Mouse (Mus musculus): ENCODE measurements around the gene Hoxa9.

Hoxa9 gene

DNA sequence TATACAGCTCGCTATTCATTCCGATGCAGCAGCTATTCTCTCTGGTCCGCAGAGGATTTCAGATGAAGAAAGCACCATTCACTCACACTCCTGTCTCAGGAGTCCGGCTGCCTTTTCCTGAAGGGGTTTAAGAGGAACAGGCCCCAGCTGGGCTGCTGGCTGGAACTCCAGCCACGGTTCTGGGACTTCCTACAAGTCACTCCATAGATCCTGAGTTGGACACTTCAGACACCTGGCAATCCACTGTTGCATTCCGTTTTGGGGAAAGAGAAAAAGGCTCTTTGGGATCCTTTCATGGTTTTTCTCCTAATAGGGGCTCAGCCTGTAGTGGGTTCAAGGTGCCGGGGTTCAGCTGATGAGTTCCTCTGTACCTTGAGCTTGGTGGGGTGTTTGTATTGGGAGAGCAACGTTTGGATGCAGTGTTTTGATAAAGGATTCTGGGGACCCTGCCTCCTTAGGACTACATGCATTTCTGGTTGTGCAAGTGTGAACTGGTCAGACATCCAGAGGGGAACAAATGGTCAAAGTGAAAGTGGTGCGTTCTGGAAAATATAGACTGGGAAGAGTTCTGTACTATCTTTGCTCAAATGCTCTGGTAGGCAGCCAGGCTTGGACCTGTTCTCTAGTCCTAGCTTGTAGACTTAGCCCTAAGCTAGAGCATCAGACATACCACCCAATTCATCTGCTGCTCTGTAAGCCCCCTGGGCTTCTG lies 31.0 kb upstream of the Hoxa9 start:
- no peak for DNase-seq (ENCODE audit: low read depth, low spot score)

DNA sequence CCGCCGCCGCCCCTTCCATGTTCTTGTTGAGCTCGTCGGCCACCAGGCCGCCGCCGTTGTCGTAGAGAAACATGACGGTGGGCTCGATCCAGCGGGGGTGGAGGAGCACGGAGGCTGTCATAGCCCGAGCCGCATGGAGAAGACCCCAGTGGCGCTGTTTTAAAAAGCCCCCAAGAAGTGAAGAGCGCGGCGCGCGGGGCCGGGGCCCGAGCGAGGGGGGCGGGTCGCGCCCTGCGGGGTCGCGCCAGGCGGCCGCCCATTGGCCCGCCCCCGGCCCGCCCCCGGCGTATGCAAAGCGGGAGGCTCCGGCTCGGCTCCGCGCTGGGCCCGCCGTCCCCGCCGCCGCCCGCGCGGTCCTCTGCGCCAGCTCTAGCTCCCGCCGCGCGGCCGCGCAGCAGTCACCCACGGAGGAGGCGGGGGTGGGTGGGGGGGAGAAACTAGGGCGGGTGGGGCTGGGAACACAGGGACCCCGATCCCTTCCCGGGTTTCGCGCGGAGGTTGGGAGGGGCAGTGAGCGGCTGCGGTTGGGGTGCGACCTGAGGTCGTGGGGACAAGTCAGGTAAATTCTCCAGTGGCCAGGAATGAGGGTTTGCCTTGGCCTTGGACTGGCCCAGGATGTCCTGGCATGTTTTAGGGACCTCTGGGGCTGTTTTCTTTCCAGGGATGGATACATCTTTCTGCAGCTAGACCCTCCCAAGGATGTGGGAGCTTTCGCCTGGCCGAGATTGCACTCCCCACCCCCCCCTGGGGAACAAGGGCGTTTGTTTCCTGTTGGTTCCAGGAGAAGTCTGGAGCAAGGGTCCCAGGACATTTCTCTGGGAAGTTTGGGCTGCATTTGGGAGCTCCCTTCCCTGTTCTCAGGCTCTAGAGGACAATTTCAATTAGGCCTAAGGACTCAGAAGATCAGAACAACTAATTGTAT lies 30.0 kb upstream of the Hoxa9 start, which contains the start of gene Hoxa13:
Gene Hoxa13, minus strand, starts transcription at position 227 of the 922 bp plus-strand sequence.
- no peak for DNase-seq (ENCODE audit: low read depth, low spot score)

DNA sequence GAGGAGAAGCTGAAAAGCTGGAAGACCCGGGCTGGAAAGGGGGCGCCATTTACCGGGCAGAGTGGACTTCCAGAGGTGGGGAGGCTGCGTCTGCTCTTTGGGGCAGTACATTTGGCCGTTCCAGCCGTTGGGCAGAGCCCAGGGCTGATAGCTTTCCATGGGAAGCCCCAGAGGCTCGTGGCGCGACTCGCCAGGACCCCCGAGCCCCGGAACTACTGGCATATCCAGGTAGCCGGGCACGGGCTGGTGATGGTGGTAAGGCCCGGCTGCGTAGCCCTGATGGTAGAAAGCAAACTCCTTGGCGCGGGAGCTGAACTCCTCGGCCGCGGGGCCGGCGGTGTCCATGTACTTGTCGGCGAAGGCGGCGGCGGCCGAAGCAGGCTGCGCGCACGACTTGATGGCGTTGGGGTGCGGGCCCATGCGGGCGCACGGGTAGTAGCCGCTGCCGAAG lies 28.9 kb upstream of the Hoxa9 start:
- no peak for DNase-seq (ENCODE audit: low read depth, low spot score)

DNA sequence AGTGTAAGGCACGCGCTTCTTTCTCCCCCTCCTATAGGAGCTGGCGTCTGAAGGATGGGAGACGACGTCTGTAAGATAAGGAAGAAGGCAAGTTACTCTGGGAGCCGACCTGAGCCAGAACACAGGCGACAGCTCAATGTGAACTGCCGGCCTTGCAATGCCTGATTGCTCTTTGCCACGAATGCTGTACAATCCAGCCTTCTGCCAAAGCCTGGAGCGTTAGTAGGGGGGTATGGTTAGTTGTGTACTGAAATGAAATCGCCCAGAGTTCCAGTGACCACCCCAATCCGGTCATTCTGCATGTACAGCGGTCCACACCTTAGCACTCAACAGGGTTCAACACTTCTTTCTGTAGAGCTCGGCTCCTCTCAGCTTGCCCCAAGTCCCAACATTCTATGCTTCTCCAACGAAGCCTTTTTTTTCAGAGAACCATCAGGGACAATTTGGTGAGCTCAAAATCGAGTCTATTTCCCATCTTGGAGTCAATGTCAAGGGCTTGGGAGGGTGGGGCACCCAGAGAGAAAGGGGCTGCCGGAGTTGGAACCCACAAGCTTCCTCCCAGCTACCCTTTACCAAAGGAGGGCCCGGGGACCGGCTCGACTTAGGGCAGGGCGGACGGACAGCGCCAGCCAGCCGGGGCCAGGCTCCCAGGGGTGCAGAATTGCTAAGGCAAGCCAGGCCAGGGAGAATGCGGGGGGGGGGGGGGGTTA lies 28.3 kb upstream of the Hoxa9 start:
- DNase-seq (ENCODE audit: low read depth, low spot score) = no peak

DNA sequence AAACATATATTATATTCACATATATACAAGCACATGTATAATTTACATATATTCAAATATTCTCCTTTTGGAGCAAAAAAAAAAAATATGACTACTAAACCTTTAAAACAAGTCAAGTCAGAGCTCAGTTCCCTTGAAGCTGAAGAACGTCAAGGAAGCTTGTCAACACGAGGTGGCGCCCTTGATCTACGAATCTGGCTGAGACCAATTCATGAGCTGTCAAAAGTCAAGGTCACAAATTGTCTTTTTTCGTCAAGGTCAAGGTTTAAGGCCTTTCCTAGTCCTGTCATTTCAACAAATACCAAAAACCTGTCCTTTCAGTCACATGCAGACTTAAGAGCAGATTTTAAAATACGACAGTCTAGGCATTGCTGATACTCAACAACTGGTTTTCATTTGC lies 26.1 kb upstream of the Hoxa9 start:
- no peak for DNase-seq (ENCODE audit: low read depth, low spot score)

DNA sequence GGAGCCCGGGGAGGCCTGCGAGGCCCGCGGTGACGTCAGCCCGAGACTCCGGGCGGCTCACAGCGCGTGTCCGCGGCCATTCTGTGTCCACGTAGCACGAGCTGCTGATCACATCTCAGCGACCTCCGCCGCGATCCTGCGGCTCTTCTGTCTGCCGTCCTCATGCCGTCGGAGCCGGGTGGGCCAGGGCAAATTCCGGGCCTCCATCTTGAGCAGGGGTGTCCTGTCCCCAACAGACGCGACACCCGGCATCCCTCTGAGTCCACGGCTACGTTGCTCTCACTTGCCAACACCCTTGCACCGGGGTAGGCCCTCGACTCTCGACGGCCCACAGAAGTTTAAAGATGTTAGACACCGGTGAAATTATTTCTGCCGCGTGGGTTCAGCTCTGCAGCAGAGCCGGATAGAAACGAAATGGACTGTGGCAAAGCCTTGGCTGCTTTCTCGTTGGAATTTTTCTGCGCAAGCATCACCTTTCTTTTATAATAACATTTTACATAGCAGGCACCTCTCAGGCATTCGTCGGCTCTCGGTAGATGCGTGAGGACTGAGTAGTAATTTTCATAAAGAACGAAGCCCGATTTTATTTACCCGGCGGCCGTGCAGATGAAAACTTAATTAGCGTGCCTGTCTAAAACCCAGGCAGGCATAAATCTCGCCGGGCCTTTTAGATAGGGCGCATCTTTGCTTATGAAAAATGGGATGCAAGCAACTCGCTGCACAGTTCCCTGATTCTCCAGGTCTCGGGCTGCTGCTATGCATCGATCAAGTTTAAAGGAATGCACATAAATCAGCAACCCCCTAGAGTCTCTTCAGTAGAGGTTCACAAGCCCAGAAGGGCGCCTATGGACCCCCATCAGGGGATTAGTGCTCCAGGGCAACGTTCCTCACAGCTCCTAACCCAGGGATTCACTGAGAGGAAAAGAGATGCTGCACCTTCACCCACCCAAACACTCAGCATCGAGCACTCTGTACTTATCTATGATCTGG lies 22.9 kb upstream of the Hoxa9 start:
- no peak for DNase-seq (ENCODE audit: low read depth, low spot score)

DNA sequence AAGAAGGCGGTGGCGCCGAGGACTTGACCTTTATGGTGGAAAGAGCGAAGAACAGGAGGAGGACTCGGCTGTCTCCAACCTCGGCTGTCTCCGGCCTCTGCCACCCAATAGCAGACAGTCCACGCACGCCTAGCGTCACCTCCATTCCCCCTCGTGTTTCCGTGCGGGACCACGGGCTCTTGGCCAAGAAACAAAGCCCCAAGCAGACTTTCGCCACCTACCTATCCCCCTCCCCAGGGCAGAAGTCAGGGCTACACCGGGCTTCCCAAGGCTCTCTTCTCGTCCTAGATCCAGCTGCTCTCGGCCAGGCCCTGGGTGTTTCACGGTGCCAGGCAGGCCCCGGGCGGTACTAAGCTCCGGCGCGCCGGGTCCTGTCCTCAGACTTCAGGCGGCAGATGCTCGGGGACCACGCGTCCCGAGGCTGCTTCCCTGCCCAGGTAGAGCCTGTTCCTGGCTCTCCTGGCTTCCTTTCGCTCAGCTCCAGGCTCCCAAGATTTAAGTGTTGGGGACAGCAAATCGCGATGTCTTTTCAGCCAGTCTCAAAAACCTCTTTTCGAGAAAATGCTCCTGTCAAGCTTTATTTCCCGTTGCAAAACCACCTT lies 22.0 kb upstream of the Hoxa9 start:
- no peak for DNase-seq (ENCODE audit: low read depth, low spot score)

DNA sequence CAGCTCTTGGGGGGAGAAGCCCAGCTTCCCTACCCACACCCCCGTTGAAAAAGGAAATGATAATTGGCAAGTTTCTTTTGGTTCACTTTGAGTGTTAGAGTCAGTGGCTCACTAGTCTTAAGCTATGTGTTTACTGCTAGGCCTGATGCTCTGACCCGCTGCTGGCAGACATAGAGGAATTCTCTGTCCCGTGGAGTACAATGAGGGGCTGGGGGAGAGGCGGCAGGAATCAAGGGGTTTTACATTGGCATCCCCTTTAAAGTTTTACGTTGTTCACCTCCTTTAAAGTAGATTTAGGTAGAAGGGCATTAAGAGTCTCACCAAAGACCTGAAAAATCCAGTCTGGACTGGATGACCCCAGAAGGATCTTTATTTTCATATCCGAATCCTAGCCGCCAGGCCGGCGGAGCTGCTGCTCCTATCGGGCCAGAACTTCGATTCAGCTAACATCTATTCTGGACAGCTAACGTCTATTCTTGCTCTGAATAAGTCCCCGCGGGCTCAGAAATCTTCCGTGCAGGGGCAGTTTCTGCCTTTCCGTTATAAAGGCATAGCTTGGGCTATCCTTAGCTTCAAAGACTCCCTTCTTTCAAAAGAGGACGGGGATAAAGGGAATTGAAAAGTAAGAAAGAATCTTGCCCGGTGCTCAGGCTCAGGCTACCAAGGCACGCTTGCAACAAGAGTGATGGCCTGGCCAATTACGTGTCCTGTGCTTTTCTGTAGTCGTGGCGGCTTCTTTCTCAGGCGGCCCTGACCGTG lies 21.3 kb upstream of the Hoxa9 start:
- DNase-seq (ENCODE audit: low read depth, low spot score) = no peak

DNA sequence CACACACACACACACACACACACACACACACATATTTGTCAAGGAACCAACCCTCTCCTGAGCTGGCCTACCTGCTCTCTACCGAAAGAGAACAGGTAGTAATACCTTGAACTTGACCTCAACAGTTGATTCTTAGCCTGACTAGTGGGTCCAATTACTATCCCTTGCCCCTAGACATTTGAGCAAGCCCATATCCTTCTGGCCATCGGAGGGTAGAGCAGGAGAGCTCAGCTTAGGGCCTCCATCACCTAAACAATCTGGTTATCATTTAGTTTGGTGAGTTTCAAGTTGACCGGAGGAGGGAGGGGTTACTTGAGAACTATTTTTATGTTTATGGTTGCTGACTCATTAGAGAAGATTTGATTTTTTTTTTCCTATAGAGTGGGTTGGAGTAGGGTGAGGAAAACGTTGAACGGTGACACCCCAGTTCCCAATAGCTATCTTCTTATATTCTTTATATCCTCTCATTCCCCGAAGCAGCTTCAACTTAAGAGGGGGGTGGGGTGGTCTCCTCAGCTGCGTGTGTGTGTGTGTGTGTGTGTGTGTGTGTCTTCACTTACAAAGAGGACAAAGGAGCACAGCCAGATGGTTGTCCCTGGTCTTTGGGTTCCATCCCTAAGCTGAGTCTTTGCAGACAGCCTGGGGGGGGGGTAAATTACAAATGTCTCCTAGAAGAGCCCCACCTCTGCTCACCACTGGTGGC lies 20.4 kb upstream of the Hoxa9 start:
- DNase-seq (ENCODE audit: low read depth, low spot score) = no peak

DNA sequence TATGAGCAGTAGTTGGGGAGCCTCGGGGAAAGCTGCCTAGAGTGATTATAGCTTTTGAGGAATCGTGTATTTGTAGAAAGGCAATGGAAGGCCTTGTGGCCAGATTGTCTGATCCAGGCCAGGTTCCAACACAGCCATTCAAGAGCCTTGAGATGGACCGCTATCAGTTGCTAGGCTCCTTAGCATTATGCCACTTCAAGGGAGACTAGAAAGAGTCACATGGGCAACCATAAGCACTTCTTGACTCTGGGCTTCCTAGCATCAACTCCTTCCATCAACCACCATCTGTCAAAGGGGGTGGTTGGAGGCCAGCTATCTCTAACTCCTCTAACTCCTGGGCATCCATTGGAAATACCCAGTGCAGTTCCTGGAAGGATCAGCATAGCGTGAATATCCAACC lies 18.9 kb upstream of the Hoxa9 start:
- no peak for DNase-seq (ENCODE audit: low read depth, low spot score)

DNA sequence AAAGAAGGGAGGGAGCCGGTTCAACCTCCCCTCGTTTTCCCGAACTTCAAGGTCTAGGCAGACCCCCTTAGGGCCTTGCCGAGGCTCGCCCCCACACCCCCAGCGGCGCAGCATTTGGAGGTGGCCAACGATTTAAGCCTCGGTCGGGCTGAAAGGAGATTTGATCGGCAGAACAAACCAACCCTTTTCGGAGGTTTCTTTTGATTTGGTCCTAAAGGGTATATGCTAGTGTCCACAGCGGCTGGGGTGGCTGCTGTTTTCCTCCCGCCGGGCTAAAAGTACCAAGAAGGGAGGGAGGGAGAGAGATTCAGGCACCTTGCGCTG lies 18.5 kb upstream of the Hoxa9 start:
- DNase-seq (ENCODE audit: low read depth, low spot score) = no peak

GRCm38 (mm10) chr6:52248638-52249414 lies 17.9 kb upstream of the Hoxa9 start:
- no peak for DNase-seq (ENCODE audit: low read depth, low spot score)

DNA sequence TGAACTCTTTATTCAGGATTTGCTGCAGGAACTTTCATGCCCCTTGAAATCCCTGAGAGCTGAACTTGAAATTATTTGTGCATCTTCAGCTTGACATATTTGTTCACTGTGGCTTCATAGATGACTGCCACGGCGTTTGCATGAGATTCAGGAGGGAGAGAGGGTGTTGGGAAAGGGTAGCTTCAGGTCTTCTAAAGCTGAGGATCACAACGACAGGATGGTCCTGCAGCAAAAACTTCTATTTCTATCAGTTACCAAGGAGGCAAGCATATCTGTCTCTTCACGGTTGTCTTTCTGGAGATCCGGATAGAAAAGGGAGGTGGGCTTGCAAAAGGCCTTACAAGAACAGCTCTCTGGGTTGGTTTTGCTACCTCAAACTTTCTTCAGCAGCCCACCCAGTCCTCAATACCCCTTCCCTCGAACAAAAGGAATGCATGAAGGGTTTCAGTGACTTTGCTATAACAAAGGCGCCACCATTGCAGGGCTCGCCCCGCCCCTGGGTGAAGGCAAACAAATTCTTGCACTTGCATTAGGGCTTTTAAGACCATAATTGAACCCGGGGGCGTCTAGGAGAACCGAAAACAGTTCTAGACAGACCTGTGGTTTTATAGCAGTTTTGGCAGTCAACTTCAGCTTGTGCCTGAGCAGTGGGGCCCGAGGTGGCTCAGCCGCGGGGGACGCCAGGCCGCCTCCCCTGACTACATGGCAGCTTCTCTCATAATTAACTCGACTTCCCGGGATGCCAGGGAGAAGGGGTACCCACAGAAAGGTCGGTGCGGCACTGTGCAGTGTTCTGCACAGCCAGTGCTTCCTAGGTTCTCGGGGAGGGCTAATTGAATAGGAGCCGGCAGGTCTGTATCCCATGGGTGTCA lies 17.1 kb upstream of the Hoxa9 start:
- DNase-seq (ENCODE audit: low read depth, low spot score) = no peak

GRCm38 (mm10) chr6:52246916-52247315 lies 16.0 kb upstream of the Hoxa9 start:
- DNase-seq (ENCODE audit: low read depth, low spot score) = no peak

GRCm38 (mm10) chr6:52246403-52246803 lies 15.5 kb upstream of the Hoxa9 start:
- no peak for DNase-seq (ENCODE audit: low read depth, low spot score)

- no peak for DNase-seq (ENCODE audit: low read depth, low spot score)
Measured at GRCm38 (mm10) chr6:52245757-52246142, 14.9 kb upstream of the Hoxa9 start, which contains the start of gene Hoxa11. Gene Hoxa11, minus strand, starts transcription at chr6:52245810.

- DNase-seq (ENCODE audit: low read depth, low spot score) = no peak
Measured at GRCm38 (mm10) chr6:52245040-52245756, 14.3 kb upstream of the Hoxa9 start.
